33 mouse cellular contexts compared by ENCODE assay signal in genomic region chr3:106040306-106040705, GRCm38 (mm10). TPM values are rescaled to one million over a fixed set of nuclear protein-coding genes. Genes with fewer than 3 reads are reported as not detected.
"Had no signal": no experiment of that assay in that cellular context is flagged by ENCODE, and none has a peak within 500 bp of the region (broad histone marks: within the 10 kb centered on the region; RNA-seq: fewer than 3 reads in every experiment).

No protein-coding gene starts in this region.

- H3K27ac ChIP-seq: kidney, postnatal 0 days; left cerebral cortex, adult 2 months; limb, embryonic 12.5 days; limb, embryonic 15.5 days; liver, embryonic 12.5 days; liver, embryonic 15.5 days; midbrain, embryonic 10.5 days; midbrain, embryonic 13.5 days; neural tube, embryonic 13.5 days; stomach, postnatal 0 days had no signal

- DNase-seq: kidney, adult 2 months; kidney, postnatal 36 days; lung, adult 2 months; lung, postnatal 14 days; lung, postnatal 4 days; retina, postnatal 1 day; right cerebral cortex, postnatal 25 days; thymus, adult 2 months; thymus, postnatal 14 days; thymus, postnatal 4 days had no signal

- H3K4me1 ChIP-seq: limb, embryonic 12.5 days; limb, embryonic 15.5 days; liver, embryonic 12.5 days; liver, embryonic 15.5 days; midbrain, embryonic 10.5 days; midbrain, embryonic 13.5 days; neural tube, embryonic 13.5 days had no signal

- H3K4me3 ChIP-seq: left cerebral cortex, adult 2 months; limb, embryonic 12.5 days; limb, embryonic 15.5 days; liver, embryonic 12.5 days; liver, embryonic 15.5 days; midbrain, embryonic 10.5 days; midbrain, embryonic 13.5 days; myocyte; neural tube, embryonic 13.5 days had no signal

- H3K36me3 ChIP-seq: limb, embryonic 12.5 days; limb, embryonic 15.5 days; liver, embryonic 12.5 days; liver, embryonic 15.5 days; midbrain, embryonic 10.5 days; midbrain, embryonic 13.5 days; neural tube, embryonic 13.5 days had no signal

- H3K27me3 ChIP-seq: limb, embryonic 12.5 days; limb, embryonic 15.5 days; liver, embryonic 12.5 days; liver, embryonic 15.5 days; midbrain, embryonic 13.5 days; neural tube, embryonic 13.5 days had no signal

- ATAC-seq: intestine, postnatal 0 days; liver, embryonic 12.5 days; midbrain, embryonic 13.5 days; midbrain, embryonic 16.5 days had no signal

- H3K9me3 ChIP-seq: limb, embryonic 12.5 days; limb, embryonic 15.5 days; liver, embryonic 12.5 days; liver, embryonic 15.5 days; midbrain, embryonic 10.5 days; midbrain, embryonic 13.5 days; neural tube, embryonic 13.5 days had no signal

RNA-seq across cellular contexts. Expression of gene Chil5, which starts 7.7 kb away (rescaled TPM):
- total RNA-seq: layer of hippocampus, postnatal 14 days; left cerebral cortex, adult 2 months; left cerebral cortex, postnatal 10 days; left cerebral cortex, postnatal 36 days; monocyte, adult 5-6 weeks had no signal
- polyA plus RNA-seq: intestine, postnatal 0 days; kidney, embryonic 14.5 days; limb, embryonic 12.5 days; liver, embryonic 12.5 days; lung, embryonic 16.5 days; midbrain, embryonic 10.5 days; midbrain, embryonic 13.5 days; midbrain, embryonic 16.5 days; myocyte; neural tube, embryonic 13.5 days; small intestine, adult 2 months; stomach, embryonic 14.5 days; stomach, postnatal 0 days had no signal

RNA-seq across cellular contexts. Expression of gene Pifo, which starts 25.9 kb away (rescaled TPM):
- total RNA-seq: left cerebral cortex, postnatal 36 days; megakaryocyte, adult 5-6 weeks; monocyte, adult 5-6 weeks; neutrophil, adult 5-6 weeks had no signal
- polyA plus RNA-seq: intestine, postnatal 0 days; kidney, adult 2 months; kidney, embryonic 14.5 days; limb, embryonic 12.5 days; limb, embryonic 15.5 days; liver, embryonic 12.5 days; liver, embryonic 15.5 days; myocyte; small intestine, adult 2 months; stomach, postnatal 0 days had no signal
